Mouse (Mus musculus): ENCODE measurements at regions not wholly inside any gene's neighbourhood (a gene's known extent, or its start where the extent isn't known, plus 50 kb on each side); places are given as distances from the start of the nearest gene placed in this dataset.

- no peak for DNase-seq
Measured at GRCm38 (mm10) chr12:21480226-21480625, 62.8 kb upstream of the Ywhaq start.

GRCm38 (mm10) chr12:21479251-21479650, 61.8 kb upstream of the Ywhaq start:
- DNase-seq: no peak

GRCm38 (mm10) chr12:21476516-21476915, 59.1 kb upstream of the Ywhaq start:
- no peak for DNase-seq

GRCm38 (mm10) chr12:21472951-21473710, 55.7 kb upstream of the Ywhaq start:
- DNase-seq: no peak

- peak; percentile 84 for DNase-seq
Measured at GRCm38 (mm10) chr12:21472487-21472886, 55.0 kb upstream of the Ywhaq start.

GRCm38 (mm10) chr12:21471986-21472385, 54.5 kb upstream of the Ywhaq start:
- DNase-seq: no peak

- DNase-seq: no peak
Measured at GRCm38 (mm10) chr12:21470286-21470685, 52.8 kb upstream of the Ywhaq start.

Data from lung, postnatal 10 days (tissue).